Mouse (Mus musculus) lung, embryonic 16.5 days (tissue): ENCODE data around the gene Fam47e. TPM values are rescaled to one million over a fixed set of nuclear protein-coding genes. Genes with fewer than 3 reads are reported as not detected.
"Not testable (repeated sequence)": the region's sequence is repeated elsewhere in the genome, so short reads cannot be mapped to it uniquely, and the experiment has no call there.

ENCODE experiments used
- ATAC-seq: fragments of 200-750 bp; cut with Nextera tagmentation; 2 replicates; pipeline ENCODE4 v1.8.0; 2017; ENCODE audit warnings: low read depth, mild to moderate bottlenecking, moderate library complexity
- H3K27ac ChIP-seq: fragments of 300-500 bp; sonication (generic); 2 replicates; pipeline ENCODE4 v1.5.1; 2014; ENCODE audit warnings: mild to moderate bottlenecking, control low read depth, low read length
- H3K27me3 ChIP-seq: fragments of 300-500 bp; sonication (generic); 2 replicates; pipeline ENCODE4 v1.6.1; 2014; ENCODE audit warnings: low read depth, low read length, mixed read lengths; ENCODE audit not compliant: control insufficient read depth, insufficient read depth
- H3K36me3 ChIP-seq: fragments of 300-500 bp; sonication (generic); 2 replicates; pipeline ENCODE4 v1.6.1; 2014; ENCODE audit warnings: low read length; ENCODE audit not compliant: control insufficient read depth, insufficient read depth
- H3K4me1 ChIP-seq: fragments of 300-500 bp; sonication (generic); replicated peaks from 2 replicates; pipeline ENCODE4 v1.6.1; 2014; ENCODE audit warnings: low read length, mixed read lengths; ENCODE audit not compliant: control insufficient read depth, insufficient read depth
- H3K4me2 ChIP-seq: fragments of 300-500 bp; sonication (generic); 2 replicates; pipeline ENCODE4 v1.6.1; 2014; ENCODE audit warnings: low read depth, low read length, control low read depth
- H3K4me3 ChIP-seq: fragments of 300-500 bp; sonication (generic); 2 replicates; pipeline ENCODE4 v1.5.1; 2014; ENCODE audit warnings: mild to moderate bottlenecking, low read length, control low read depth
- H3K9ac ChIP-seq: fragments of 300-500 bp; sonication (generic); 2 replicates; pipeline ENCODE4 v1.6.1; 2014; ENCODE audit warnings: low read length, control low read depth
- H3K9me3 ChIP-seq: fragments of 300-500 bp; sonication (generic); 2 replicates; pipeline ENCODE4 v1.6.1; 2016; ENCODE audit warnings: low read length; ENCODE audit not compliant: control insufficient read depth
- WGBS: fragments of 180-500 bp; shearing (Covaris S2); extraction: QIAGEN DNeasy Blood & Tissue Kit; methylation state at CpG from one replicate; pipeline ENCODE4 v1.1.7; 2014; 5-methylcytosine and 5-hydroxymethylcytosine counted together
- polyA plus RNA-seq: library from polyadenylated mRNA; unstranded; fragments of >200 nt; fragmentation: Nextera tagmentation; extraction: Ambion mirVana; gene quantifications from 2 replicates; pipeline ENCODE4 v1.2.1, GENCODE M21; 2015

The Fam47e gene
- 4.2 and 6.9 TPM in 2 replicates for polyA plus RNA-seq

GRCm38 (mm10) chr5:92554891-92555511 is at the start of gene Fam47e:
Fam47e (plus strand) TSS chr5:92555069.
- 0 out of 2 replicates have a peak, but pooled peaks cover 7% of the 10 kb centered on the region for H3K4me1 ChIP-seq
- H3K27ac ChIP-seq = peak within 1 kb of the TSS; percentile 46; the same call in 1 of the 2 replicates
- H3K4me2 ChIP-seq = no peak within 1 kb of the TSS
- H3K36me3 ChIP-seq = no peaks in the 10 kb centered on the region
- H3K27me3 ChIP-seq = no peaks in the 10 kb centered on the region
- no peaks in the 10 kb centered on the region for H3K9me3 ChIP-seq
- H3K9ac ChIP-seq = no peak within 1 kb of the TSS
- ATAC-seq = peak; percentile 28; the same call in 1 of the 2 replicates
- 74% methylated on average over 16 of the region's 16 CpGs for WGBS
- no peak within 1 kb of the TSS for H3K4me3 ChIP-seq

- under 1% methylated on average over 43 of the region's 48 CpGs for WGBS
- H3K27ac ChIP-seq = peak overlapping the region; percentile 93
- peak; percentile 98 for ATAC-seq
- peak overlapping the region; percentile 75 for H3K9ac ChIP-seq
- no peaks in the 10 kb centered on the region for H3K27me3 ChIP-seq
- H3K4me1 ChIP-seq = peaks cover 18% of the 10 kb centered on the region
- no peaks in the 10 kb centered on the region for H3K9me3 ChIP-seq
- H3K4me3 ChIP-seq = peak overlapping the region; percentile 64
- no peaks in the 10 kb centered on the region for H3K36me3 ChIP-seq
- H3K4me2 ChIP-seq = peak overlapping the region; percentile 64
These were observed 49.4 kb upstream of the Fam47e start for GRCm38 (mm10) chr5:92505402-92505865.

- Histone ChIP-seq H3K9me3 (no peaks in the 10 kb centered on the region), H3K9ac (peak overlapping the region; percentile 67; the same call in 1 of the 2 replicates), H3K4me2 (peak overlapping the region; percentile 64), H3K27ac (peak overlapping the region; percentile 87), H3K4me3 (no peak overlapping the region), H3K4me1 (peaks cover 18% of the 10 kb centered on the region), H3K27me3 (no peaks in the 10 kb centered on the region), H3K36me3 (no peaks in the 10 kb centered on the region)
- 20% methylated on average over 4 of the region's 4 CpGs for WGBS
- ATAC-seq = no peak
These were observed 48.6 kb upstream of the Fam47e start for GRCm38 (mm10) chr5:92506301-92506729.

GRCm38 (mm10) chr5:92506733-92507132 is 48.1 kb upstream of the Fam47e start, which contains the start of gene Scarb2:
Scarb2 (minus strand) TSS chr5:92506833.
- peak within 1 kb of the TSS; percentile 87 for H3K27ac ChIP-seq
- H3K4me2 ChIP-seq = peak within 1 kb of the TSS; percentile 64
- peaks cover 18% of the 10 kb centered on the region for H3K4me1 ChIP-seq
- no peaks in the 10 kb centered on the region for H3K9me3 ChIP-seq
- H3K36me3 ChIP-seq = no peaks in the 10 kb centered on the region
- H3K4me3 ChIP-seq = peak within 1 kb of the TSS; percentile 64
- no peak for ATAC-seq
- no peaks in the 10 kb centered on the region for H3K27me3 ChIP-seq
- peak within 1 kb of the TSS; percentile 67 for H3K9ac ChIP-seq

GRCm38 (mm10) chr5:92508853-92509252 is 46.0 kb upstream of the Fam47e start:
- ATAC-seq = no peak
- no peak overlapping the region for H3K27ac ChIP-seq
- H3K4me3 ChIP-seq = no peak overlapping the region
- WGBS = 82% methylated on average over 5 of the region's 5 CpGs
- H3K9ac ChIP-seq = no peak overlapping the region
- H3K4me1 ChIP-seq = peaks cover 14% of the 10 kb centered on the region
- no peak overlapping the region for H3K4me2 ChIP-seq
- H3K9me3 ChIP-seq = no peaks in the 10 kb centered on the region
- no peaks in the 10 kb centered on the region for H3K36me3 ChIP-seq
- no peaks in the 10 kb centered on the region for H3K27me3 ChIP-seq

GRCm38 (mm10) chr5:92511256-92511655 is 43.6 kb upstream of the Fam47e start:
- no peak for ATAC-seq
- Histone ChIP-seq H3K27ac (no peak overlapping the region), H3K4me3 (no peak overlapping the region), H3K9ac (no peak overlapping the region), H3K27me3 (no peaks in the 10 kb centered on the region), H3K4me1 (peaks cover 3% of the 10 kb centered on the region), H3K9me3 (no peaks in the 10 kb centered on the region), H3K36me3 (no peaks in the 10 kb centered on the region), H3K4me2 (no peak overlapping the region)

GRCm38 (mm10) chr5:92512066-92512465 is 42.8 kb upstream of the Fam47e start:
- 87% methylated on average over 5 of the region's 5 CpGs for WGBS
- H3K27ac ChIP-seq = no peak overlapping the region
- no peak for ATAC-seq
- H3K4me1 ChIP-seq = no peaks in the 10 kb centered on the region
- no peak overlapping the region for H3K9ac ChIP-seq
- H3K4me2 ChIP-seq = no peak overlapping the region
- no peak overlapping the region for H3K4me3 ChIP-seq
- no peaks in the 10 kb centered on the region for H3K9me3 ChIP-seq
- H3K36me3 ChIP-seq = no peaks in the 10 kb centered on the region
- no peaks in the 10 kb centered on the region for H3K27me3 ChIP-seq

- not testable (repeated sequence) for H3K9ac ChIP-seq, H3K4me2 ChIP-seq, H3K27me3 ChIP-seq, H3K36me3 ChIP-seq, H3K4me3 ChIP-seq, H3K27ac ChIP-seq, ATAC-seq, H3K4me1 ChIP-seq, H3K9me3 ChIP-seq
- WGBS = 52% methylated on average over 2 of the region's 2 CpGs
These were observed 33.7 kb upstream of the Fam47e start for GRCm38 (mm10) chr5:92521131-92521530.

GRCm38 (mm10) chr5:92524821-92525258 is 30.0 kb upstream of the Fam47e start:
- no peaks in the 10 kb centered on the region for H3K4me1 ChIP-seq
- no peaks in the 10 kb centered on the region for H3K9me3 ChIP-seq
- H3K4me3 ChIP-seq = no peak overlapping the region
- WGBS = 45% methylated on average over 6 of the region's 6 CpGs
- H3K36me3 ChIP-seq = no peaks in the 10 kb centered on the region
- H3K27me3 ChIP-seq = no peaks in the 10 kb centered on the region
- ATAC-seq = no peak
- H3K27ac ChIP-seq = no peak overlapping the region
- H3K4me2 ChIP-seq = no peak overlapping the region
- no peak overlapping the region for H3K9ac ChIP-seq
